Mouse (Mus musculus): Measurements from ENCODE around the gene Dtx2.
A peak's percentile ranks its signal among the peaks of the same experiment; 100 is the strongest.

The Dtx2 gene

GRCm38 (mm10) chr5:135975893-135976668, 18.5 kb upstream of the Dtx2 start:
- DNase-seq (ENCODE audit: low read depth) = peak; percentile 36

GRCm38 (mm10) chr5:135979381-135979780, 15.2 kb upstream of the Dtx2 start:
- no peak for DNase-seq (ENCODE audit: low read depth)

GRCm38 (mm10) chr5:135979904-135980303, 14.7 kb upstream of the Dtx2 start, which contains the start of gene Zp3:
Gene Zp3 (plus strand): TSS chr5:135980099.
- no peak for DNase-seq (ENCODE audit: low read depth)

GRCm38 (mm10) chr5:135982398-135982797, 12.2 kb upstream of the Dtx2 start:
- DNase-seq (ENCODE audit: low read depth) = peak; percentile 94

- DNase-seq (ENCODE audit: low read depth) = no peak
Observed at GRCm38 (mm10) chr5:135984546-135985044, 10.0 kb upstream of the Dtx2 start.

- peak; percentile 63 for DNase-seq (ENCODE audit: low read depth)
Observed at GRCm38 (mm10) chr5:135987248-135987647, 7.4 kb upstream of the Dtx2 start.

- DNase-seq (ENCODE audit: low read depth) = no peak
Observed at GRCm38 (mm10) chr5:135990601-135991000, 4.0 kb upstream of the Dtx2 start.

GRCm38 (mm10) chr5:135993381-135993965, 1.1 kb upstream of the Dtx2 start:
- DNase-seq (ENCODE audit: low read depth) = no peak

- DNase-seq (ENCODE audit: low read depth) = no peak
Observed at GRCm38 (mm10) chr5:135994335-135994724, 270 bp upstream of the Dtx2 start.

GRCm38 (mm10) chr5:135996162-135996561, 1.6 kb downstream of the Dtx2 start:
- peak; percentile 70 for DNase-seq (ENCODE audit: low read depth)

GRCm38 (mm10) chr5:136001222-136001621, 6.6 kb downstream of the Dtx2 start:
- DNase-seq (ENCODE audit: low read depth) = no peak

GRCm38 (mm10) chr5:136002325-136002724, 7.7 kb downstream of the Dtx2 start:
- no peak for DNase-seq (ENCODE audit: low read depth)

- no peak for DNase-seq (ENCODE audit: low read depth)
Observed at GRCm38 (mm10) chr5:136002751-136003151, 8.2 kb downstream of the Dtx2 start.

- no peak for DNase-seq (ENCODE audit: low read depth)
Observed at GRCm38 (mm10) chr5:136004537-136004936, 9.9 kb downstream of the Dtx2 start.

- DNase-seq (ENCODE audit: low read depth) = peak; percentile 28
Observed at GRCm38 (mm10) chr5:136007745-136008144, 13.1 kb downstream of the Dtx2 start.

GRCm38 (mm10) chr5:136014877-136015276, 20.3 kb downstream of the Dtx2 start:
- DNase-seq (ENCODE audit: low read depth) = no peak

- DNase-seq (ENCODE audit: low read depth) = no peak
Observed at GRCm38 (mm10) chr5:136015586-136015985, 21.0 kb downstream of the Dtx2 start.

- DNase-seq (ENCODE audit: low read depth) = no peak
Observed at GRCm38 (mm10) chr5:136016014-136016876, 21.6 kb downstream of the Dtx2 start.

- no peak for DNase-seq (ENCODE audit: low read depth)
Observed at GRCm38 (mm10) chr5:136017262-136017661, 22.7 kb downstream of the Dtx2 start.

GRCm38 (mm10) chr5:136018726-136019125, 24.1 kb downstream of the Dtx2 start:
- no peak for DNase-seq (ENCODE audit: low read depth)

- peak; percentile 66 for DNase-seq (ENCODE audit: low read depth)
Observed at GRCm38 (mm10) chr5:136019907-136020306, 25.3 kb downstream of the Dtx2 start.

- no peak for DNase-seq (ENCODE audit: low read depth)
Observed at GRCm38 (mm10) chr5:136025712-136026111, 31.1 kb downstream of the Dtx2 start.

Data from NIH3T3 (cell line).